Mouse (Mus musculus): ENCODE measurements around the gene Lta. TPM values are rescaled to one million over a fixed set of nuclear protein-coding genes. Genes with fewer than 3 reads are reported as not detected.

Lta gene
- polyA plus RNA-seq, 1 experiment from 2014 or later, result 0.35 TPM

GRCm38 (mm10) chr17:35178528-35178927 is 26.6 kb downstream of the Lta start:
- no peak overlapping the region for H3K9ac ChIP-seq (replicated peaks; ENCODE audit: low read depth, low read length)
- 0 out of 2 replicates have a peak, but pooled peaks have one; percentile 49 for ATAC-seq
- H3K27ac ChIP-seq (ENCODE audit: low read length), result no peak overlapping the region
- H3K4me3 ChIP-seq (replicated peaks; ENCODE audit: low read length), result no peak overlapping the region
- WGBS, result 10% methylated on average over 5 of the region's 5 CpGs
- H3K36me3 ChIP-seq (ENCODE audit: control insufficient read depth, insufficient read depth), result no peaks in the 10 kb centered on the region
- H3K4me1 ChIP-seq (replicated peaks; ENCODE audit: control insufficient read depth, insufficient read depth, low read length), result no peaks in the 10 kb centered on the region
- H3K9me3 ChIP-seq (ENCODE audit: control insufficient read depth, low read length), result no peaks in the 10 kb centered on the region
- no peaks in the 10 kb centered on the region for H3K27me3 ChIP-seq (replicated peaks; ENCODE audit: control insufficient read depth, insufficient read depth, low read length)
- H3K4me2 ChIP-seq (ENCODE audit: low read length), result no peak overlapping the region

- Histone ChIP-seq H3K4me1 (replicated peaks; ENCODE audit: control insufficient read depth, insufficient read depth, low read length) (no peaks in the 10 kb centered on the region), H3K9me3 (ENCODE audit: control insufficient read depth, low read length) (no peaks in the 10 kb centered on the region), H3K27ac (ENCODE audit: low read length) (no peak within 1 kb of the TSS), H3K4me3 (replicated peaks; ENCODE audit: low read length) (no peak within 1 kb of the TSS), H3K36me3 (ENCODE audit: control insufficient read depth, insufficient read depth) (no peaks in the 10 kb centered on the region), H3K27me3 (replicated peaks; ENCODE audit: control insufficient read depth, insufficient read depth, low read length) (no peaks in the 10 kb centered on the region), H3K4me2 (ENCODE audit: low read length) (no peak within 1 kb of the TSS), H3K9ac (replicated peaks; ENCODE audit: low read depth, low read length) (no peak within 1 kb of the TSS)
- ATAC-seq, result no peak
- 43% methylated on average over 2 of the region's 2 CpGs for WGBS
These were observed 29.2 kb downstream of the Lta start, which contains the start of gene Aif1 for GRCm38 (mm10) chr17:35175968-35176367. Aif1 (minus strand) TSS chr17:35176068.

GRCm38 (mm10) chr17:35175382-35175781 is 29.8 kb downstream of the Lta start:
- no peak overlapping the region for H3K9ac ChIP-seq (replicated peaks; ENCODE audit: low read depth, low read length)
- no peak for ATAC-seq
- H3K27me3 ChIP-seq (replicated peaks; ENCODE audit: control insufficient read depth, insufficient read depth, low read length), result no peaks in the 10 kb centered on the region
- H3K4me2 ChIP-seq (ENCODE audit: low read length), result no peak overlapping the region
- H3K9me3 ChIP-seq (ENCODE audit: control insufficient read depth, low read length), result no peaks in the 10 kb centered on the region
- H3K27ac ChIP-seq (ENCODE audit: low read length), result no peak overlapping the region
- H3K4me1 ChIP-seq (replicated peaks; ENCODE audit: control insufficient read depth, insufficient read depth, low read length), result no peaks in the 10 kb centered on the region
- H3K36me3 ChIP-seq (ENCODE audit: control insufficient read depth, insufficient read depth), result no peaks in the 10 kb centered on the region
- 76% methylated on average over 6 of the region's 6 CpGs for WGBS
- no peak overlapping the region for H3K4me3 ChIP-seq (replicated peaks; ENCODE audit: low read length)

DNA sequence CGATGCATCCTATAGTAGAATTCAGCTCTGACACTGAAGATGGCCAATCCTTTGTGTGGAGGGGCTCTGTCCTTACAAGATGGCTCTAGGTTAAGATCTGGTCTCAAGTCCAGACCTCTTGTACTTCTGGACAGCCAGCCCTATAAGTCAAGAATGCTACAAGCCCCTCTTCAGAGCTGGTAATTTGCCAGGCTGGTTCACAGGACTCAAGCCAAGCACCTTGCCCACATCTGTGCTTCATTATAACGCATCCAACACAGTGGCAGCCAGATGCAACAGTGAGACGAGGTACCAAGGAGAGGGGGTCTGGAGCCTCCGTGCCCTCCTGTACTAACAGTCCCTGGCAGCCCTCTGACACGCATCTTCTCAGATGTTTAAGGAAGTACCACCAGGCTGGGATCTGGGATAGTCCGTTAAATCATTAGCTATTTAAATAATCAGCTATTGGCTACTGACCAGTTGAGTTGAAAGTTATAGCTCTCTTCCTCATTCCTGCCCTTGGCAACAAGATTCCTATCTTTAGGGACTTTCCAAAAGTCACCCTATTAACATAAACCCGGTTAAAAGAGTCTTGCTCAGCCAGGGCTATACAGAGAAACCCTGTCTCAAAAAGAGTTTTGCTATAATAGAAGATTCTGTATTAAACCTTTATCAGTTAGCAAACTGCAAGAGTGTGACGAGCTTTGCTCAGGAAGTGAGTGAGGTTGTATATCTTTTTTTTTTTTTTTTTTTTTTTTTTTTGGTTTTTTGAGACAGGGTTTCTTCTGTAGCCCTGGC is 30.8 kb downstream of the Lta start:
- Histone ChIP-seq H3K4me2 (ENCODE audit: low read length) (no peak overlapping the region), H3K4me3 (replicated peaks; ENCODE audit: low read length) (no peak overlapping the region), H3K9me3 (ENCODE audit: control insufficient read depth, low read length) (no peaks in the 10 kb centered on the region), H3K4me1 (replicated peaks; ENCODE audit: control insufficient read depth, insufficient read depth, low read length) (no peaks in the 10 kb centered on the region), H3K27me3 (replicated peaks; ENCODE audit: control insufficient read depth, insufficient read depth, low read length) (no peaks in the 10 kb centered on the region), H3K27ac (ENCODE audit: low read length) (no peak overlapping the region), H3K36me3 (ENCODE audit: control insufficient read depth, insufficient read depth) (no peaks in the 10 kb centered on the region), H3K9ac (replicated peaks; ENCODE audit: low read depth, low read length) (no peak overlapping the region)
- ATAC-seq, result no peak
- WGBS, result 73% methylated on average over 8 of the region's 8 CpGs

GRCm38 (mm10) chr17:35173329-35173728 is 31.8 kb downstream of the Lta start:
- no peak overlapping the region for H3K27ac ChIP-seq (ENCODE audit: low read length)
- no peaks in the 10 kb centered on the region for H3K9me3 ChIP-seq (ENCODE audit: control insufficient read depth, low read length)
- no peaks in the 10 kb centered on the region for H3K27me3 ChIP-seq (replicated peaks; ENCODE audit: control insufficient read depth, insufficient read depth, low read length)
- no peak for ATAC-seq
- no peak overlapping the region for H3K9ac ChIP-seq (replicated peaks; ENCODE audit: low read depth, low read length)
- H3K4me1 ChIP-seq (replicated peaks; ENCODE audit: control insufficient read depth, insufficient read depth, low read length), result no peaks in the 10 kb centered on the region
- H3K4me3 ChIP-seq (replicated peaks; ENCODE audit: low read length), result no peak overlapping the region
- no peaks in the 10 kb centered on the region for H3K36me3 ChIP-seq (ENCODE audit: control insufficient read depth, insufficient read depth)
- WGBS, result 84% methylated on average over 3 of the region's 3 CpGs
- no peak overlapping the region for H3K4me2 ChIP-seq (ENCODE audit: low read length)

DNA sequence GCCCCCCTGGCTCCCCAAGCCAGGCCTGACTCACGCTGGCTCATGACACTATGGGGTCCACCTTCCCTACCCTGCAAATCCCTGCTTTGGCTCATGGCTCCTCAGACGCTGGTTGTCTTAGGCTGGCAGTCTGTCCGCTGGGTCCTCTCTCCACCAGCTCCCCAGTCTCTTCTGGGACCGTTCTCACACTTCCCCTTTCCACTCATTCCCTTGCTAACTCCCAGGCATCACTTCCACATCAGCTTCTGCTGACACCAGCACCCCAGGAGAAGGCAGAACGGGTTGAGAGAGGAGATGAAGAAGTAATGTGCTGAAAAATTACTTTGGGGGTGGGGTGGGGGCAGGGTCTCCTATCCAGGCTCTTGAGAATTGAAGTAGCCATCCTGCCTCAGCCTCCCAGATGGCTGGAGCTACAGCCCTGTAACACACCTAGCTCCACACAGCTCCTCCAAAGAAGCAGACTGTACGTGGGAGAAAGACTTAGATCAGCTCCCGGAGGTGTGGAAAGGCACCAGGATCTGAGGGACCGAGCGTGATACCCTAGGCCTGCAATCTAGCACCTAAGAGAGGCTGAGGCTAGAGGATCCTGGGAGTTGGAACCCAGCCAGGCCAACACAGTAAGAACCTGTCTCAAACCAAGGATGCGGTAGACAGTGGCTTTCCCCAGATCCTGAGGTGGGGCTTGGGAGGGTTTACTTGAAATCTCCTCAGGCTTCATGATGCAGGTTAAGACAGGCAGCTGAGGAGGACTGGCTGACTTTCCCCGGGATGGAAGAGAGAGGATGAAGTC is 32.5 kb downstream of the Lta start:
- 74% methylated on average over 11 of the region's 11 CpGs for WGBS
- no peaks in the 10 kb centered on the region for H3K9me3 ChIP-seq (ENCODE audit: control insufficient read depth, low read length)
- ATAC-seq, result no peak
- no peak overlapping the region for H3K4me2 ChIP-seq (ENCODE audit: low read length)
- H3K4me1 ChIP-seq (replicated peaks; ENCODE audit: control insufficient read depth, insufficient read depth, low read length), result no peaks in the 10 kb centered on the region
- no peak overlapping the region for H3K27ac ChIP-seq (ENCODE audit: low read length)
- no peaks in the 10 kb centered on the region for H3K36me3 ChIP-seq (ENCODE audit: control insufficient read depth, insufficient read depth)
- H3K27me3 ChIP-seq (replicated peaks; ENCODE audit: control insufficient read depth, insufficient read depth, low read length), result no peaks in the 10 kb centered on the region
- H3K9ac ChIP-seq (replicated peaks; ENCODE audit: low read depth, low read length), result no peak overlapping the region
- no peak overlapping the region for H3K4me3 ChIP-seq (replicated peaks; ENCODE audit: low read length)

GRCm38 (mm10) chr17:35168541-35169207 is 36.5 kb downstream of the Lta start:
- no peak for ATAC-seq
- 13% methylated on average over 4 of the region's 4 CpGs for WGBS
- Histone ChIP-seq H3K36me3 (ENCODE audit: control insufficient read depth, insufficient read depth) (no peaks in the 10 kb centered on the region), H3K4me2 (ENCODE audit: low read length) (no peak overlapping the region), H3K4me1 (replicated peaks; ENCODE audit: control insufficient read depth, insufficient read depth, low read length) (peaks cover 9% of the 10 kb centered on the region), H3K4me3 (replicated peaks; ENCODE audit: low read length) (no peak overlapping the region), H3K9me3 (ENCODE audit: control insufficient read depth, low read length) (no peaks in the 10 kb centered on the region), H3K27ac (ENCODE audit: low read length) (peak overlapping the region; percentile 31; the same call in 1 of the 2 replicates), H3K9ac (replicated peaks; ENCODE audit: low read depth, low read length) (no peak overlapping the region), H3K27me3 (replicated peaks; ENCODE audit: control insufficient read depth, insufficient read depth, low read length) (no peaks in the 10 kb centered on the region)

- 89% methylated on average over 7 of the region's 7 CpGs for WGBS
- no peak for ATAC-seq
- Histone ChIP-seq H3K27me3 (replicated peaks; ENCODE audit: control insufficient read depth, insufficient read depth, low read length) (no peaks in the 10 kb centered on the region), H3K27ac (ENCODE audit: low read length) (no peak overlapping the region), H3K4me2 (ENCODE audit: low read length) (no peak overlapping the region), H3K9ac (replicated peaks; ENCODE audit: low read depth, low read length) (no peak overlapping the region), H3K36me3 (ENCODE audit: control insufficient read depth, insufficient read depth) (no peaks in the 10 kb centered on the region), H3K4me3 (replicated peaks; ENCODE audit: low read length) (no peak overlapping the region), H3K9me3 (ENCODE audit: control insufficient read depth, low read length) (no peaks in the 10 kb centered on the region), H3K4me1 (replicated peaks; ENCODE audit: control insufficient read depth, insufficient read depth, low read length) (peaks cover 16% of the 10 kb centered on the region)
These were observed 37.4 kb downstream of the Lta start for GRCm38 (mm10) chr17:35167794-35168193.

Measured in forebrain, embryonic 16.5 days (tissue).